Mouse (Mus musculus): ENCODE measurements at regions not wholly inside any gene's neighbourhood (a gene's known extent, or its start where the extent isn't known, plus 50 kb on each side); places are given as distances from the start of the nearest gene placed in this dataset.

DNA sequence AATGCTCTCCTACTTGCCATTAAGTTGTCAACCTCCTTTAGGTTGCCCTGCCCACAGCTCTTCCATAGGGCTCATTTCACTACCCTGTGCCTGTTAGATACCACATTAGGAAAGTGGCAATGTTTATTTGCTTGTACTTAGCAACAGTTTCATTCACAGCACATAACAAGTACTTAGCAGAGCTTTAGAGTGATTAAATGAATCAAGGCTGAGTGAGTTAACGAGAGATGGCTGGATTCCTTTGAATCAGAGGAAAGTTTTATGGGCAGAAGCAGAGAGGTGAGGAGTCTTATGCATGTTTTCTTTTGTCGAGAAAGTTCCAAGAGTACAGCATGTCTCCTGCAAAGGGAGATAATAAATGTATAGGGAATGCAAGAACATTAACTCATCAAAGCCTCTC lies 60.5 kb downstream of the Ptgs2 start:
- no peak for ATAC-seq (replicated peaks; ENCODE audit: poor library complexity)

GRCm38 (mm10) chr1:150164890-150165596 lies 65.2 kb downstream of the Ptgs2 start:
- peak; percentile 89 for ATAC-seq (replicated peaks; ENCODE audit: poor library complexity)

GRCm38 (mm10) chr1:150165597-150165973 lies 65.8 kb downstream of the Ptgs2 start:
- peak; percentile 48 for ATAC-seq (replicated peaks; ENCODE audit: poor library complexity)

GRCm38 (mm10) chr1:150167172-150167571 lies 67.3 kb downstream of the Ptgs2 start:
- peak; percentile 78 for ATAC-seq (replicated peaks; ENCODE audit: poor library complexity)

- peak; percentile 100 for ATAC-seq (replicated peaks; ENCODE audit: poor library complexity)
These were observed 74.4 kb downstream of the Ptgs2 start for GRCm38 (mm10) chr1:150174204-150174603.

GRCm38 (mm10) chr1:150177029-150177740 lies 77.4 kb downstream of the Ptgs2 start:
- ATAC-seq (replicated peaks; ENCODE audit: poor library complexity), result no peak

GRCm38 (mm10) chr1:150202022-150202421 lies 102.2 kb downstream of the Ptgs2 start:
- no peak; the same call in 1 of the 2 replicates for ATAC-seq (replicated peaks; ENCODE audit: poor library complexity)

DNA sequence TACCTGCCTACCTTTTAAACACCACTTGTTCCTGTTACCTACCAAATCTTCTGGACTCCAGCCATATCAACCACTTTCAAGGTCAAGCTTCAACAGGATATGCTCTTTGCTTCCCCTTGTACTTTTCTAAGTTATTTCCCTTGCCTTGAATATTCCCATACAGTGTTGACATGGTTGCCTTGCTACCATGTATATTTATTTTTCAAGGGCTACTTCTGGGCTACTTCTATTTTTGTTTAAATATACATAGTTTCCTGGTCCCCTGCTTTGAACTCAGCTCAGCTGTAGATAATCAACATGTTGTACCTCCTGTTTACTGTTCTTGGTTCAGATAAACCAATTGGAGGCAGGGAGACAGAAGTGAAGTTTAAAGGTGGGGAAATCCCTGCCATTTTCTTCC lies 106.8 kb upstream of the Pdc start:
- no peak for ATAC-seq (replicated peaks; ENCODE audit: poor library complexity)

DNA sequence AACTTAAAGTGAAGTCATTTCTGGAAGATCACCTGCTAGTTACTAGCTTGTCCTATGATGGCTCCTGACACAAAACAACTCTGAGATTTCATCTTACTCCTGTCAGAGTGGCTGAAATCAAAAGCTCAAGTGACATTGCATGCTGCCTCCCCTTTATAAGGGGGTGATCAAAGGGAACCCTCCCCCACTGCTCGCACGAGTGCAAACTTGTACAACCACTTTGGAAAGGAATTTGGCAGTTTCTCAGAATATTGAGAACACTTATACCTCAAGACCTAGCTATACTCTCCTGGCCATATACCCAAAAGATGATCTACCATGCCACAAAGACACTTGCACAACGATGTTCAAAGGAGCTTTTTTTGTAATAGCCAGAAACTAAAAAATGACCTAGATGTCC lies 102.5 kb upstream of the Pdc start:
- no peak for ATAC-seq (replicated peaks; ENCODE audit: poor library complexity)

DNA sequence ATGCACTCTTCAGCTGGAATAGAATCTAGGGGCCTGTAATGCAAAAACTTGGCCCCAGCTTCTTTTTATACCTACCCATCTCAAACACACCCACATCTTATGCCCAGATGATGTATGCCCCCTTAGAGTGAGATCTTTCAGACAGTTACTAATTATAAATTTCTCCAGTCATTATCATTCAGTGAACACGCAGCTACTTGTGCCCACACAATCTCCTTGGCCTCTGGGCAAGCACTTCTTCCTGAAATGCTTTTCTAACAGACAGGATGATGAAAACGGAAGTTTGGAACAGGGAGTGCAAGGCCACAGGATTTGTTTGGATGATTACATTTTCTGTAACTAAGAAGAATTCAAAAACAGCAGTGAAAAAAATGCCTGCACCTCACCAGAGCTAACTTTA lies 100.4 kb upstream of the Pdc start:
- no peak for ATAC-seq (replicated peaks; ENCODE audit: poor library complexity)

GRCm38 (mm10) chr1:150225529-150225928 lies 93.7 kb upstream of the Pdc start:
- ATAC-seq (replicated peaks; ENCODE audit: poor library complexity), result no peak

DNA sequence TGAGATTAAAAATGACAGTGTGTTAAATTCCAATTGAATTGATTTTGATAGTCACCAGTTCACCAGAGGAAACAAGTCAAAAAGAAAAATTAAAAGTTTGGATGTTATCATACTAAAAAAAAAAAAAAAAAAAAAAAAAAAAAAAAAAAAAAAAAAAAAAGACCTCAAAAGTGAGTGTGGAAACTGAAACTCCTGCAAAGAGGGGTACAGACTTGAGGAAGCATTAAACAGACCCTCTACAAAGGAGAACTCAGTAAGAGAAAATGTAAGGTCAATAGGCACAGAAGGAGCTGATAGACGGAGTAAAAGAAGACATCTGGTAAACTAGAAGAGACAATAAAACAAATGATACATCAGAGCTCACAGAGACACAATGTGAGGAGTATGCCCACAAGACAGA lies 79.7 kb upstream of the Pdc start:
- 0 out of 2 replicates have a peak, but pooled peaks have one; percentile 23 for ATAC-seq (replicated peaks; ENCODE audit: poor library complexity)

- peak; percentile 69 for ATAC-seq (replicated peaks; ENCODE audit: poor library complexity)
These were observed 79.1 kb upstream of the Pdc start for GRCm38 (mm10) chr1:150240110-150240509.

DNA sequence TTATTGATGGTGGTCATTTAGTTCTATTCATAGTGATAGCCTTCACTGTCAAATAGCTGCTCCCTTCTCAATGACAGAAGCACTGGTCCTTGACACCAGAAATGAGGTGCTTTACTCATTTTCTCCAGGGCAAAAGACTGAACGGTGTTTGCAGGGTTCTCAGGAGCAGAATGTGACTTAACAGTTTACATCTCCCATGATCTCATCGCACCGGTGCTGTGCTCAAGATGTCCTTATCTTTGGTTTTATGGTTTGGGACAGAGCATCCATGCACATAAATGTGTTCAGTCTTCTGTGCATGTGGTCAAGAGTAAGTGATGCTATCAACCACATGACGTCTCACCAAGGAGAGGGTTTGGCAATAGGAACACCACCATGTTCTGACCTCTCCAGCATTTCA lies 78.1 kb upstream of the Pdc start:
- no peak for ATAC-seq (replicated peaks; ENCODE audit: poor library complexity)

GRCm38 (mm10) chr1:150242108-150242507 lies 77.1 kb upstream of the Pdc start:
- ATAC-seq (replicated peaks; ENCODE audit: poor library complexity), result no peak

DNA sequence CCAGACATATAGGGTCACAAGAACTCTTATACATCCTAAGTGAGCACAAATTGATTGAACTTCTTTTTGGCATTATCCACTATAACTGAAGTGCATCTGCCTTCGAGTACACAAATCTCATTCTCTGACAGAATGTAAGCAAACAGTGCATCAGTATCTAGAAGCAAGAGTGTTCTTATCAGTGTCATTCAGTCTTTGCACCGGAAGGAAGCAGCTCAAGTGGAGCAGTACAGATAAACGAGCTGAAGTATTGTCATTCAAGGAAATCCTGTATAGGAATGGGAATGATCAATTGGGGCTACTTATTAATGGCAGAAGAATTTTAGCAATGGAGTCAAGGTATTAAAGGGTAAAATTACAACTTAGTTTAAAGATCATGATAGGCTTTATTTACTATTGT lies 74.3 kb upstream of the Pdc start:
- peak; percentile 42; the same call in 1 of the 2 replicates for ATAC-seq (replicated peaks; ENCODE audit: poor library complexity)

GRCm38 (mm10) chr1:150251422-150251821 lies 67.8 kb upstream of the Pdc start:
- ATAC-seq (replicated peaks; ENCODE audit: poor library complexity), result no peak

DNA sequence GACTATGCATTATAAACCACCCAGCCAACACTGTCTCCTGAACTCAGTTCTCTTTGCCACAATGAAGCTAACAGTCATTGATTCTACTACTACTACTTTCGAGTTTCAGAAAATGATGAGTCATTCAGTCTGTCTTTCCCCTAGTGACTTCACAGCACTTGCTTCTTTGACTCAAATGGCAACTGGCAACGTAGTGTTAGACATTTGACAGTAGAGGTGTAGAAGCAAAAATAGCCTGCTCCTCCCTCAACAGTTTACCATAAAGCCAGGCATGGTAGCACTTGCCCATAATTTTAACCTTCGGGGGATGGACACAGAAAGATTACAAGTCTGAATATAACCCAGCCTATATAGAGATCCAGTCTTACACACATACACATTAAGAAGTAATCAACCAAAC lies 67.3 kb upstream of the Pdc start:
- ATAC-seq (replicated peaks; ENCODE audit: poor library complexity), result peak; percentile 23

GRCm38 (mm10) chr1:150257596-150257995 lies 61.6 kb upstream of the Pdc start:
- 0 out of 2 replicates have a peak, but pooled peaks have one; percentile 34 for ATAC-seq (replicated peaks; ENCODE audit: poor library complexity)

DNA sequence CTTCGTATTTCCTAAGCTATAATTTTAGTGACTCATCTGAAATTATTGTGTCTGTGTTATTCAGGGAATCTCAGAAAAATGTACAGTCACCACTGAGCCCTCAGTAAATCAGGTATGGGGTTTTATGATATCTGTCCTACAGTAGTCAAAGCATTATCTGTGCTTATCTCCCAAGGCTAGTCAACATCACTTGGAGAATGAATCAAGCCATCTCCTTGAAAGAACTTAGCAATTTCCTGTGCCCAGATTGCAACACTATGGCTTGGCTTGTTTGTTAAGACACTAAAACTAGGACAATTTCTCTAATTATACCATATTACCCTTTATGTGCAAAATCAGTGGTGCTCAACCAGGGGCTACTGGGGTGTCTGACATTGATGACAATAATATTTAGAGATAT lies 58.9 kb upstream of the Pdc start:
- ATAC-seq (replicated peaks; ENCODE audit: poor library complexity), result no peak

DNA sequence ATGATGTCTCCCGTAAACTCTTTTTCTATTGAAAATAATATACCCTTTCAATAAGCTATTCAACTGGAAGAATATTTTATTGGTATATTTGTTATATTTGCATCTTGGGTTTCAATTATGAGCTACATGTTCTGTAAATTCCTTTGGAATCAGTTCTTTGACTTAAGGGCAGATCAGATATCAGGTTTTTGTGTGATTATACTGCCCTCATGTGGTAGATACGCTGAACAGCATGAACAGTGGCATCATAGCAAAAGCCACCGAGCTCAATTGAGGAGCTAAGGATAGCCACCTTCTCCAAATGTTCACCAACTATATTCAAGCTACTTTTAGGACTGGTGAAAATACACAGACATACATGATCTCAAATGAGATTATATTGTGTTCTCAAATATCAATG lies 52.7 kb upstream of the Pdc start:
- ATAC-seq (replicated peaks; ENCODE audit: poor library complexity), result peak; percentile 99

GRCm38 (mm10) chr1:150267003-150267402 lies 52.2 kb upstream of the Pdc start:
- ATAC-seq (replicated peaks; ENCODE audit: poor library complexity), result no peak
